Mouse (Mus musculus) lung, postnatal 0 days (tissue): ENCODE measurements around the gene Dbnl. TPM values are rescaled to one million over a fixed set of nuclear protein-coding genes. Genes with fewer than 3 reads are reported as not detected.

Experiments used
- ATAC-seq: fragments of 200-750 bp; cut with Nextera tagmentation; 2 replicates; pipeline ENCODE4 v1.8.0; 2017; ENCODE audit warnings: moderate library complexity
- DNase-seq: peaks from one replicate; pipeline ENCODE4 v3.0.0-alpha.2; 2016; ENCODE audit warnings: low spot score
- H3K27ac ChIP-seq: fragments of 300-500 bp; sonication (generic); 2 replicates; pipeline ENCODE4 v1.5.1; 2014; ENCODE audit warnings: antibody characterized with exemption, mild to moderate bottlenecking, low read length, mixed read lengths
- H3K27me3 ChIP-seq: fragments of 300-500 bp; sonication (generic); replicated peaks from 2 replicates; pipeline ENCODE4 v1.6.1; 2014; ENCODE audit warnings: low read length, mixed read lengths; ENCODE audit not compliant: insufficient read depth
- H3K36me3 ChIP-seq: fragments of 300-500 bp; sonication (generic); 2 replicates; pipeline ENCODE4 v1.6.1; 2014; ENCODE audit warnings: low read length, mixed read lengths; ENCODE audit not compliant: insufficient read depth
- H3K4me1 ChIP-seq: fragments of 300-500 bp; sonication (generic); 2 replicates; pipeline ENCODE4 v1.6.1; 2014; ENCODE audit warnings: antibody characterized with exemption, low read depth, low read length, mixed read lengths; ENCODE audit not compliant: insufficient read depth
- H3K4me2 ChIP-seq: fragments of 300-500 bp; sonication (generic); replicated peaks from 2 replicates; pipeline ENCODE4 v1.6.1; 2014; ENCODE audit warnings: low read depth, mild to moderate bottlenecking, low read length, moderate library complexity, mixed read lengths
- H3K4me3 ChIP-seq: fragments of 300-500 bp; sonication (generic); 2 replicates; pipeline ENCODE4 v1.5.1; 2014; ENCODE audit warnings: low read depth, low read length
- H3K9ac ChIP-seq: fragments of 300-500 bp; sonication (generic); replicated peaks from 2 replicates; pipeline ENCODE4 v1.6.1; 2014; ENCODE audit warnings: low read depth, mild to moderate bottlenecking
- H3K9me3 ChIP-seq: fragments of 300-500 bp; sonication (generic); 2 replicates; pipeline ENCODE4 v1.6.1; 2016; ENCODE audit warnings: low read length, mixed read lengths
- CTCF ChIP-seq: IDR thresholded peaks from 2 replicates; pipeline ENCODE4 v1.5.1; 2016; ENCODE audit warnings: antibody characterized with exemption, mild to moderate bottlenecking
- EP300 ChIP-seq: IDR thresholded peaks from 2 replicates; pipeline ENCODE4 v1.6.1; 2016; ENCODE audit warnings: antibody characterized with exemption, mild to moderate bottlenecking, control low read depth
- WGBS: fragments of 180-500 bp; shearing (Covaris S2); extraction: QIAGEN DNeasy Blood & Tissue Kit; methylation state at CpG from one replicate; pipeline ENCODE4 v1.1.7; 2014; 5-methylcytosine and 5-hydroxymethylcytosine counted together
- polyA plus RNA-seq: library from polyadenylated mRNA; unstranded; fragments of >200 nt; fragmentation: Nextera tagmentation; extraction: Ambion mirVana; gene quantifications from 2 replicates; pipeline ENCODE4 v1.2.1, GENCODE M21; 2015

The Dbnl gene
- polyA plus RNA-seq, 1 experiment from 2014 or later: 98.0 TPM

- Histone ChIP-seq H3K4me2 (no peak overlapping the region), H3K27me3 (no peaks in the 10 kb centered on the region), H3K4me1 (no peaks in the 10 kb centered on the region), H3K9ac (no peak overlapping the region), H3K9me3 (no peaks in the 10 kb centered on the region), H3K27ac (no peak overlapping the region), H3K4me3 (no peak overlapping the region), H3K36me3 (no peaks in the 10 kb centered on the region)
- no peak for ATAC-seq
- no peak for TF ChIP-seq EP300
- TF ChIP-seq CTCF: peak; percentile 59
- no peak for DNase-seq
- 65% methylated on average over 2 of the region's 2 CpGs for WGBS
Observed at GRCm38 (mm10) chr11:5778481-5778880, 9.8 kb upstream of the Dbnl start.

GRCm38 (mm10) chr11:5780035-5780499, 8.2 kb upstream of the Dbnl start:
- 86% methylated on average over 6 of the region's 6 CpGs for WGBS
- TF ChIP-seq CTCF (no peak), EP300 (no peak)
- no peaks in the 10 kb centered on the region for H3K36me3 ChIP-seq

GRCm38 (mm10) chr11:5782199-5782944, 5.9 kb upstream of the Dbnl start:
- peak; percentile 33 for DNase-seq
- no peak for ATAC-seq
- Histone ChIP-seq H3K9ac (no peak overlapping the region), H3K4me2 (no peak overlapping the region), H3K4me1 (peaks cover 2% of the 10 kb centered on the region; the same call in 1 of the 2 replicates), H3K9me3 (no peaks in the 10 kb centered on the region), H3K27ac (no peak overlapping the region), H3K27me3 (no peaks in the 10 kb centered on the region), H3K36me3 (no peaks in the 10 kb centered on the region), H3K4me3 (no peak overlapping the region)
- WGBS: 56% methylated on average over 8 of the region's 8 CpGs
- TF ChIP-seq CTCF (peak; percentile 59), EP300 (no peak)

More at GRCm38 (mm10) chr11:5780035-5780499, 8.2 kb upstream of the Dbnl start:
- H3K27me3 ChIP-seq: no peaks in the 10 kb centered on the region
- H3K27ac ChIP-seq: no peak overlapping the region
- H3K9me3 ChIP-seq: no peaks in the 10 kb centered on the region
- DNase-seq (no peak), ATAC-seq (no peak)
- no peak overlapping the region for H3K4me2 ChIP-seq
- H3K4me3 ChIP-seq: no peak overlapping the region
- H3K4me1 ChIP-seq: no peaks in the 10 kb centered on the region
- H3K9ac ChIP-seq: no peak overlapping the region

- H3K4me3 ChIP-seq: no peak overlapping the region
- H3K27ac ChIP-seq: peak overlapping the region; percentile 68
- ATAC-seq (peak; percentile 58), DNase-seq (peak; percentile 95)
- H3K27me3 ChIP-seq: no peaks in the 10 kb centered on the region
- TF ChIP-seq EP300 (peak; percentile 93), CTCF (no peak)
- no peaks in the 10 kb centered on the region for H3K9me3 ChIP-seq
- H3K4me2 ChIP-seq: no peak overlapping the region
- H3K4me1 ChIP-seq: peaks cover 4% of the 10 kb centered on the region; the same call in 1 of the 2 replicates
- no peak overlapping the region for H3K9ac ChIP-seq
- no peaks in the 10 kb centered on the region for H3K36me3 ChIP-seq
Observed at GRCm38 (mm10) chr11:5785732-5786131, 2.6 kb upstream of the Dbnl start.

GRCm38 (mm10) chr11:5787671-5788055, 625 bp upstream of the Dbnl start:
- TF ChIP-seq EP300 (no peak), CTCF (no peak)
- DNase-seq (no peak), ATAC-seq (no peak)
- Histone ChIP-seq H3K27me3 (no peaks in the 10 kb centered on the region), H3K27ac (peak overlapping the region; percentile 96), H3K36me3 (no peaks in the 10 kb centered on the region), H3K4me1 (peaks cover 4% of the 10 kb centered on the region; the same call in 1 of the 2 replicates), H3K4me2 (peak overlapping the region; percentile 62), H3K9me3 (no peaks in the 10 kb centered on the region), H3K9ac (peak overlapping the region; percentile 64), H3K4me3 (peak overlapping the region; percentile 80)
- 32% methylated on average over 8 of the region's 8 CpGs for WGBS

GRCm38 (mm10) chr11:5789071-5789753, 924 bp downstream of the Dbnl start:
- peak overlapping the region; percentile 62 for H3K4me2 ChIP-seq
- peaks cover 4% of the 10 kb centered on the region; the same call in 1 of the 2 replicates for H3K4me1 ChIP-seq
- peak overlapping the region; percentile 64 for H3K9ac ChIP-seq
- DNase-seq (peak; percentile 72), ATAC-seq (peak; percentile 21)
- H3K27ac ChIP-seq: peak overlapping the region; percentile 96
- 47% methylated on average over 6 of the region's 6 CpGs for WGBS
- peak overlapping the region; percentile 80 for H3K4me3 ChIP-seq
- TF ChIP-seq EP300 (no peak), CTCF (peak; percentile 40)
- 0 out of 2 replicates have a peak, but pooled peaks cover 5% of the 10 kb centered on the region for H3K36me3 ChIP-seq
- no peaks in the 10 kb centered on the region for H3K9me3 ChIP-seq
- H3K27me3 ChIP-seq: no peaks in the 10 kb centered on the region
